Mouse (Mus musculus) stomach, postnatal 0 days (tissue): ENCODE data around the gene Gpbp1l1. TPM values are rescaled to one million over a fixed set of nuclear protein-coding genes. Genes with fewer than 3 reads are reported as not detected.
A peak's percentile ranks its signal among the peaks of the same experiment; 100 is the strongest.

Experiments
- ATAC-seq: fragments of 200-750 bp; cut with Nextera tagmentation; 2 replicates; pipeline ENCODE4 v1.8.0; 2017; ENCODE audit not compliant: low FRiP score, low TSS enrichment
- DNase-seq: peaks from one replicate; pipeline ENCODE4 v3.0.0-alpha.2; 2016; ENCODE audit warnings: low spot score
- H3K27ac ChIP-seq: fragments of 300-500 bp; sonication (generic); replicated peaks from 2 replicates; pipeline ENCODE4 v1.5.1; 2014; ENCODE audit warnings: mild to moderate bottlenecking, control low read depth
- H3K27me3 ChIP-seq: fragments of 300-500 bp; sonication (generic); 2 replicates; pipeline ENCODE4 v1.6.1; 2014; ENCODE audit warnings: low read length; ENCODE audit not compliant: control insufficient read depth, insufficient read depth
- H3K36me3 ChIP-seq: fragments of 300-500 bp; sonication (generic); 2 replicates; pipeline ENCODE4 v1.6.1; 2014; ENCODE audit warnings: low read length, mixed read lengths; ENCODE audit not compliant: control insufficient read depth, insufficient read depth
- H3K4me1 ChIP-seq: fragments of 300-500 bp; sonication (generic); replicated peaks from 2 replicates; pipeline ENCODE4 v1.6.1; 2014; ENCODE audit warnings: antibody characterized with exemption; ENCODE audit not compliant: control insufficient read depth, insufficient read depth
- H3K4me2 ChIP-seq: fragments of 300-500 bp; sonication (generic); replicated peaks from 2 replicates; pipeline ENCODE4 v1.6.1; 2014; ENCODE audit warnings: low read depth, mild to moderate bottlenecking, control low read depth, moderate library complexity
- H3K4me3 ChIP-seq: fragments of 300-500 bp; sonication (generic); 2 replicates; pipeline ENCODE4 v1.5.1; 2014; ENCODE audit warnings: low read depth, low read length, control low read depth
- H3K9ac ChIP-seq: fragments of 300-500 bp; sonication (generic); 2 replicates; pipeline ENCODE4 v1.6.1; 2014; ENCODE audit warnings: mild to moderate bottlenecking, low read length, control low read depth, mixed read lengths
- H3K9me3 ChIP-seq: fragments of 300-500 bp; sonication (generic); 2 replicates; pipeline ENCODE4 v1.6.1; 2016; ENCODE audit warnings: low read length; ENCODE audit not compliant: control insufficient read depth
- CTCF ChIP-seq: IDR thresholded peaks from 2 replicates; pipeline ENCODE4 v1.5.1; 2016; ENCODE audit warnings: antibody characterized with exemption, low read depth, mild to moderate bottlenecking, moderate library complexity
- EP300 ChIP-seq: optimal IDR thresholded peaks from 2 replicates; pipeline ENCODE3; 2016; ENCODE audit warnings: antibody characterized with exemption
- whole genome bisulfite sequencing: fragments of 180-500 bp; shearing (Covaris S2); extraction: QIAGEN DNeasy Blood & Tissue Kit; methylation state at CpG from one replicate; pipeline ENCODE4 v1.1.7; 2014; 5-methylcytosine and 5-hydroxymethylcytosine counted together
- polyA plus RNA-seq: library from polyadenylated mRNA; unstranded; fragments of >200 nt; fragmentation: Nextera tagmentation; extraction: Ambion mirVana; gene quantifications from 2 replicates; pipeline ENCODE4 v1.2.1, GENCODE M21; 2015

Gpbp1l1 gene
- polyA plus RNA-seq, 1 experiment from 2014 or later: 22.4 TPM

DNA sequence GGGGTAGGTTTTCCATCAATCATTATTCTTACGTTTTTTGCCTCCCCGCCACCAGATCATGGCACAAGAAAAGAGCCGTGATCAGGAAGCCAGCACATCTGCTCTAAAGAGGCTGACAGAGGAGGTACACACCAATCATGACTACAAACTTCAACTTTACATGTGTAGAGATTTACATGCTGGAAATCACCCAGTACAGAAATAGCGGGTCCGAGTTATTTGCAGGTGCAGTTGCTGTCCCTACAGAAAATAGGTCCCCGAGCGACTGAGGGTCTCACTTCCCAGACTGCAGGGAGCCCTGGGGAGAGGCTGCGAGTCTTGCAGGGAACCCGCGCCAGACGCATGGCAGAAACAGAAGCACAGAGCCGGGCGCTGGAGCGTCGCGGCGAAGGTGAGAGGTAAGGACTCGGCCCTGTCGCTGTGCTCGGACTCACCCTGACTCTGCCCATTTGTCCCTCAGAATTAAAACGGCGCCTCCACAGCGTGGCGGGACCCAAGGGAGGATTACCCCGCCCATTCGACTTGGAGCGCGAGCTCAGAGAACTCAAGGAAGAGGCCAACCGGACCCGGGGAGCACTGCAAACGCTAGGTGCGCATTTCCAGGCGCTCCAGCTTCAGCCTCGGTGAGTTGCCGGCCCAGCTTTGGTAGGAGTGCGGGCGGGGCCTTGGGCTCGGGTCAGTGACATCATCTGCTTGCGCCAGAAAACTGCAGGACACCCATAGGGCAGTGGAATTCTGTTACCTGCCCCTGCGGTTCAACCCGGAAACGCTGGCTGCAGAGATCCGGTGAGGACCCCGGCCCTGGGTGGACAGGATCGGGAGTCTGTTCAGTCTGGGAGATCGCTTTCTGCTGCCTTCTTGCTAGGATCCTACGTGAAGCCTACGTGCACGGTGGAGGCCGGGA, 39.8 kb downstream of the Gpbp1l1 start:
- Histone ChIP-seq H3K36me3 (peaks cover 16% of the 10 kb centered on the region; the same call in 1 of the 2 replicates), H3K9me3 (no peaks in the 10 kb centered on the region), H3K27ac (peak overlapping the region; percentile 90), H3K4me2 (peak overlapping the region; percentile 98), H3K9ac (peak overlapping the region; percentile 79), H3K27me3 (no peaks in the 10 kb centered on the region), H3K4me1 (0 out of 2 replicates have a peak, but pooled peaks cover 5% of the 10 kb centered on the region), H3K4me3 (peak overlapping the region; percentile 61)
- no peak for TF ChIP-seq EP300
- TF ChIP-seq CTCF: peak; percentile 53
- under 1% methylated on average over 50 of the region's 50 CpGs for WGBS
- ATAC-seq (peak; percentile 97), DNase-seq (peak; percentile 96)

DNA sequence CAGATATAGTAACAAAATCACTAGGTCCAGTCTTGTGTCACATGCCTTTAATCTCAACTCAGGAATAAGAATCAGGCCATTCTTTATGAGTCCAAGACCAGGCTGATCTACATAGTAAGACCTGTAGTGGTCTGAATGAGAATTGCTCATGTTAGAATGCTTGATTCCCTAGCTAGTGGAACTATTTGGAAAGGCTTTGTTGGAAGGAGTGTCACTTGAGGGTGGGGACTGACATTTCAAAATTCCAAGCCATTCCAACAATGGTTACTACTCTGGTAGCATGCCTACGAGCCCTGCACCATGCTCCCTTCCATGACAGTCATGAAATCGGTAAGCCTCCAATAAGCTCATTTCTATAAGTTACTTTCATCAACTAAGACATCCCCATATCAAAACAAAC, 55.2 kb downstream of the Gpbp1l1 start:
- DNase-seq (no peak), ATAC-seq (no peak)
- Histone ChIP-seq H3K36me3 (peaks cover 11% of the 10 kb centered on the region), H3K9ac (no peak overlapping the region), H3K4me3 (no peak overlapping the region), H3K4me2 (no peak overlapping the region), H3K9me3 (no peaks in the 10 kb centered on the region), H3K27ac (no peak overlapping the region), H3K4me1 (no peaks in the 10 kb centered on the region), H3K27me3 (no peaks in the 10 kb centered on the region)
- 88% methylated on average over 2 of the region's 2 CpGs for WGBS
- no peak for TF ChIP-seq CTCF
- no peak for TF ChIP-seq EP300

DNA sequence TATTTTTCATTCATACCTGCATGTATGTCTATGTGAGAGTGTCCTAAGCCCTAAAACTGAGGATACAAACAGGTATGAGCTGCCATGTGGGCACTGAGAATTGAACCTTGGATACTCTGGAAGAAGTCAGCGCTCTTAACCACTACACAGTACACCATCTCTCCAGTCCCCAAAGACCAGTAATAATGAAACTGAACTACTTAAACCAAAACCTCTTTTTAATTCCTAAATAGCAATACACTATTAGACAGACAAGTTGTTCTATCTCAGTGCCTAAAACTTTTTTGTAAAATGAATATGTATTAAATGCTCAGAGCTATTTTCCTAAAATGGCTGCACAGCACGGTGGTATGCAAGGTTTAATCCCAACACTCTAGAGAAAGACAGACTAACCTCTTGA, 57.8 kb downstream of the Gpbp1l1 start:
- DNase-seq: no peak
- Histone ChIP-seq H3K4me3 (no peak overlapping the region), H3K4me1 (no peaks in the 10 kb centered on the region), H3K4me2 (no peak overlapping the region), H3K27me3 (no peaks in the 10 kb centered on the region), H3K9me3 (no peaks in the 10 kb centered on the region), H3K36me3 (peaks cover 6% of the 10 kb centered on the region), H3K27ac (no peak overlapping the region), H3K9ac (no peak overlapping the region)
- TF ChIP-seq CTCF (no peak), EP300 (no peak)
- no peak for ATAC-seq
- WGBS: 95% methylated on average over 2 of the region's 2 CpGs

DNA sequence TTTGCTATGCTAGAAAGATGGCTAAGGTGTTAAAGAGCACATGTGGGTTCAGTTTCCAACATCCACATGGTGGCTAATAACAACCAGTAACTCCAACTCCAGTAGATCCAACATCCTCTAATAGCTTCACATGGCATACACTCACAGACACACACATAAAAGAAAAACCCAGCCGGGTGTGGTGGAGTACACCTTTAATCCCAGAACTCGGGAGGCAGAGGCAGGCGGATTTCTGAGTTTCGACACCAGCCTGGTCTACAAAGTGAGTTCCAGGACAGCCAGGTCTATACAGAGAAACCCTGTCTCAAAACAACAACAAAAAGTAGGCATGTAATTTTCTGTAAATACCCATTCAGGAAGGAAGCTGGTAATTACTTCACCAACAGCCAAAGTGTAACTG, 67.4 kb downstream of the Gpbp1l1 start:
- ATAC-seq (no peak), DNase-seq (no peak)
- TF ChIP-seq CTCF (no peak), EP300 (no peak)
- WGBS: 90% methylated on average over 4 of the region's 4 CpGs
- Histone ChIP-seq H3K36me3 (0 out of 2 replicates have a peak, but pooled peaks cover 4% of the 10 kb centered on the region), H3K9me3 (no peaks in the 10 kb centered on the region), H3K27ac (no peak overlapping the region), H3K9ac (no peak overlapping the region), H3K4me1 (no peaks in the 10 kb centered on the region), H3K27me3 (no peaks in the 10 kb centered on the region), H3K4me3 (no peak overlapping the region), H3K4me2 (no peak overlapping the region)

DNA sequence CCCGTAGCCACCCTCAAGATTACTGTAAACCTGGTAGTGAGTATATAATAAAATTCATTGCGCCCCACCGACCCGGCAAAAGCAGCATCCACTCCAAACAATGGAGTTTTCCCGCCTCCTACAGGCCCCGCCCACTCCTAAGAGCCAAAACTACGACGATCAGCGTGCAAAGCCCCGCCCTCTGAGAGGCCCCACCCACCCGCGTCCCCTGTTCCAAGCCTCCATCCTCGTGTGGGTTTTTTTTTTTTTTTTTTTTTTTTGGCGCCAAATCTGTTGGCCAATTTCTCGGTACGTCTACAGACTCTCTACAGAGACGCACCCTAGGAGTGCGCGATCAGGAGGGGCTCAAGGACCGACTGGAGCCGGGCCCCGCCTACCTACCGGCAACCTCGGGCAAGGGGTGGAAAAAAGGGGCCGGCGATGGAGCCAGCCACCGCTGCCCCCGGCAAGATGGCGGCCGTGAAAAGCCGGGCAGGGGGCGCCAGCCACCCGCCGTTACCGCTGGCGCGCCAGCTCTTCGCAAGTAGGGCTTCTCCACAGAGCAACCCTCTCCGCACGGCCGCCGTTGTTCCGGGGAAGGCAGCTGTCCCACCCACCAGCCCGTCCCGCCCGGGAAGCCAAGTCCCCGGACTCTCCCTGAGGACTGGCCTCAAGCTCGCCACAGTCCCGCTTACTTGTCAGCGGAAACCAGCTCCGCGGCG, 69.3 kb downstream of the Gpbp1l1 start:
- no peaks in the 10 kb centered on the region for H3K9me3 ChIP-seq
- TF ChIP-seq CTCF (peak; percentile 29; the same call in 1 of the 2 replicates), EP300 (no peak)
- no peaks in the 10 kb centered on the region for H3K27me3 ChIP-seq
- H3K27ac ChIP-seq: peak overlapping the region; percentile 93
- DNase-seq (peak; percentile 94), ATAC-seq (peak; percentile 74)
- peak overlapping the region; percentile 50 for H3K4me2 ChIP-seq
- WGBS: under 1% methylated on average over 46 of the region's 53 CpGs
- H3K36me3 ChIP-seq: no peaks in the 10 kb centered on the region
- H3K4me1 ChIP-seq: no peaks in the 10 kb centered on the region
- H3K4me3 ChIP-seq: peak overlapping the region; percentile 82
- peak overlapping the region; percentile 74 for H3K9ac ChIP-seq

DNA sequence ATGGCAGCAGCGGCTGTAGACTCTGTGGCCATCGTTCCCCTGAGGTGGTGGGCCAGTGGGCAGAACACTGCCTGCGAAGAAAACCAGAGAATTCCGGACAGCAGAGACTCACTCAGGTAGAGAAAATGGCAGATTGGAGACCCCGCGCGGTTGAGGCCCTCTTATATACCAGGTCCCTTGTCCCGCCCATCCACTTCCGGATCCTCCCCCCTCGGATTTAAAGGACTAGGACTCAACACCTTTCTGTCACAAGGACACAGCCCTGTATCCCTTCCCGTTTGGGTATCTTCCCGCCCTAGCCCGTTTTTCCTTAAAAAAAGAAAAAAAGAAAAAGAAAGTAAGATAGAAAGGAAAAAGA, 69.9 kb downstream of the Gpbp1l1 start:
- Histone ChIP-seq H3K9me3 (no peaks in the 10 kb centered on the region), H3K4me3 (peak overlapping the region; percentile 82), H3K27me3 (no peaks in the 10 kb centered on the region), H3K4me1 (no peaks in the 10 kb centered on the region), H3K9ac (peak overlapping the region; percentile 74), H3K36me3 (no peaks in the 10 kb centered on the region), H3K27ac (peak overlapping the region; percentile 93), H3K4me2 (peak overlapping the region; percentile 50)
- DNase-seq: peak; percentile 92
- under 1% methylated on average over 13 of the region's 13 CpGs for WGBS
- peak; percentile 93 for ATAC-seq
- TF ChIP-seq EP300: no peak
- no peak for TF ChIP-seq CTCF
